Mouse (Mus musculus) forebrain, embryonic 11.5 days (tissue): ENCODE data around the gene Sync. TPM values are rescaled to one million over a fixed set of nuclear protein-coding genes. Genes with fewer than 3 reads are reported as not detected.
A peak's percentile ranks its signal among the peaks of the same experiment; 100 is the strongest.

Source experiments
- ATAC-seq: fragments of 200-750 bp; cut with Nextera tagmentation; replicated peaks from 2 replicates; pipeline ENCODE4 v1.8.0; 2017; ENCODE audit warnings: moderate TSS enrichment; ENCODE audit not compliant: low FRiP score
- DNase-seq: peaks from one replicate; pipeline ENCODE4 v3.0.0-alpha.2; 2017; ENCODE audit warnings: low spot score
- H3K27ac ChIP-seq: fragments of 300-500 bp; sonication (generic); 2 replicates; pipeline ENCODE4 v1.5.1; 2014; ENCODE audit warnings: low read depth, low read length
- H3K27me3 ChIP-seq: fragments of 300-500 bp; sonication (generic); 2 replicates; pipeline ENCODE4 v1.6.1; 2014; ENCODE audit warnings: mild to moderate bottlenecking, low read length, mixed read lengths; ENCODE audit not compliant: control insufficient read depth, insufficient read depth
- H3K36me3 ChIP-seq: fragments of 300-500 bp; sonication (generic); 2 replicates; pipeline ENCODE4 v1.6.1; 2014; ENCODE audit warnings: mild to moderate bottlenecking, low read length, moderate library complexity, mixed read lengths; ENCODE audit not compliant: control insufficient read depth, insufficient read depth
- H3K4me1 ChIP-seq: fragments of 300-500 bp; sonication (generic); replicated peaks from 2 replicates; pipeline ENCODE4 v1.6.1; 2014; ENCODE audit warnings: low read length, mixed read lengths; ENCODE audit not compliant: control insufficient read depth, insufficient read depth
- H3K4me2 ChIP-seq: fragments of 300-500 bp; sonication (generic); 2 replicates; pipeline ENCODE4 v1.6.1; 2014; ENCODE audit warnings: low read depth, mild to moderate bottlenecking, low read length, moderate library complexity, mixed read lengths; ENCODE audit not compliant: severe bottlenecking
- H3K4me3 ChIP-seq: fragments of 300-500 bp; sonication (generic); 2 replicates; pipeline ENCODE4 v1.5.1; 2014; ENCODE audit warnings: low read depth, low read length
- H3K9ac ChIP-seq: fragments of 300-500 bp; sonication (generic); 2 replicates; pipeline ENCODE4 v1.6.1; 2014; ENCODE audit warnings: low read length
- H3K9me3 ChIP-seq: fragments of 300-500 bp; sonication (generic); 2 replicates; pipeline ENCODE4 v1.6.1; 2016; ENCODE audit warnings: low read length, mixed read lengths; ENCODE audit not compliant: control insufficient read depth
- WGBS: fragments of 180-500 bp; shearing (Covaris S2); extraction: QIAGEN DNeasy Blood & Tissue Kit; methylation state at CpG from one replicate; pipeline ENCODE4 v1.1.7; 2014; 5-methylcytosine and 5-hydroxymethylcytosine counted together
- microRNA-seq: library from miRNA; unstranded; fragments of <30 nt; microRNA quantifications from one replicate; pipeline ENCODE4, GENCODE M21; 2016; ENCODE audit not compliant: insufficient number of aligned reads
- polyA plus RNA-seq: library from polyadenylated mRNA; unstranded; fragments of >200 nt; fragmentation: Nextera tagmentation; extraction: Ambion mirVana; gene quantifications from 2 replicates; pipeline ENCODE4 v1.2.1, GENCODE M21; 2014

Gene Sync
- polyA plus RNA-seq, 1 experiment from 2014 or later = 0.57 TPM

DNA sequence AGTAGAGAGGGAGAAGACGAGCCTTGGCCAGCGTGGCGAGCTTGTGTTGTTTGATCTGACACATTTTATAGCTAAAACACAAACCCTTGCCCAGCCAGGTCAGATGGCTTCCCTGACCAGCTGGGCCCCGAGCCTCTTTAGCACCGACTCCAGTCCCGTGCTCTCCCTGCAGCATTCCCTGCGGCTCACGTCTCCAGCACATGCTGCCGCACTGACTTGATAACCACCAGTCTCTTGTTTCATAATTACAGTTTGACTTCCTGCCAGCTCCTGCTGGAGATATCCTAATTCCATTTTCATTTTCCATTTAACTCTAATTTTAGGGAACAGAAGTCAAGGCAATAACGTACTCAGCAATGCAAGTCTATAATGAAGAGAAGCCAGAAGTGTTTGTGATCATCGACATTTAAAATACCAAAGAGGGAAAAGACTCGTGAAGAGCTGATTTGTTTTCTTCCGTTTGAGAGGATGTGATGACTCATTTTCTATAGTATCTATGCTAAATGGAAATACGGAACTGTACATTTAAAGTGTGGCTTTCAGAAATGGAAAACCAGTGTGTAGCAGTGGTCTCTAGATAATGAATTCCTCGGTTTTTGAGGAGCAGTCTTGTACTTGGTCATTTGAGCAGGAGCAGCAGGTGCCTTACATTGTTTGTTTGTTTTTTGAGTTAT, 59.2 kb downstream of the Sync start:
- H3K36me3 ChIP-seq = peaks cover 3% of the 10 kb centered on the region; the same call in 1 of the 2 replicates
- H3K27ac ChIP-seq = no peak overlapping the region
- no peaks in the 10 kb centered on the region for H3K27me3 ChIP-seq
- ATAC-seq (no peak), DNase-seq (no peak)
- no peak overlapping the region for H3K4me2 ChIP-seq
- 93% methylated on average over 15 of the region's 15 CpGs for WGBS
- no peaks in the 10 kb centered on the region for H3K9me3 ChIP-seq
- no peak overlapping the region for H3K9ac ChIP-seq
- H3K4me3 ChIP-seq = no peak overlapping the region
- no peaks in the 10 kb centered on the region for H3K4me1 ChIP-seq

DNA sequence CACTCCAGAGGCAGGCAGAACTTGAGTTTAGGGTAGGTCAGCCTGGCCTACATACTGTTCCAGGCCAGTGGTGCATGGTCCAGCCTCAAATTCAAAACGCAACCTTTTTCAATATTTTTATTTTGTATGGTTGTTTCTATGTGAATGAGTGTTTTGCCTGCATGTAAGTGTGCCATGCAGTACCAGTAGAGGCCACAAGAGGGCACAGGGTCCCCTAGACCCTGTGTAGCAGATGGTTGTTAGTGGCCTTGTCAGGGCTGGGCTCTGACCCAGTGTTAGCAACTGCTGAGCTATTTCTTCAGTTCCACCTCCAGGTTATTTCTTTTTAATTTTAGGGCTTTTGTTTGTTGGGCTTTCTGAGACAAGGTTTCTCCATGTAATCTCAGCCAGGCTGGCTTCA, 63.2 kb downstream of the Sync start:
- Histone ChIP-seq H3K27me3 (no peaks in the 10 kb centered on the region), H3K27ac (no peak overlapping the region), H3K9ac (no peak overlapping the region), H3K4me2 (no peak overlapping the region), H3K4me3 (no peak overlapping the region), H3K36me3 (no peaks in the 10 kb centered on the region; the same call in 1 of the 2 replicates), H3K9me3 (no peaks in the 10 kb centered on the region), H3K4me1 (no peaks in the 10 kb centered on the region)
- ATAC-seq (no peak), DNase-seq (peak; percentile 90)
- WGBS = 11% methylated on average over 1 of the region's 1 CpGs

DNA sequence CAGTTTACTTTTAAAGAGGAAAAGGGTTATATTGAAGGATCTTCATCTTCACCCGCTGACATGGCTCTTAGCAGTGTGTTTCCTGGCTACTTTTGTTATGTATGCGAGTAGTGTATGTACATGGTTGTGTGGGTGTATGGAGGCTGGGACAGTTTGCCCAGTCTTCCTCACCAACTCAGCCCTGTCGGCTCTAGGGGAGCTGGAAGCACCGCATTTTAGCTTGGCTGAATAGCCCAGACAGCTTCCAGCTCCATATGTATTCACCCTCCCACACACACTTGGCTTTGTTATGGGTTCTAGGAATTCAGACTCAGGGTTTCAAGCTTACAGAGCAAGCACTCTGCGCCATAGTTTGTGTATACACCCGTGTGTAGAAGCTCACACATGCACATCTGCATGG, 63.7 kb downstream of the Sync start:
- ATAC-seq = no peak
- no peaks in the 10 kb centered on the region; the same call in 1 of the 2 replicates for H3K36me3 ChIP-seq

DNA sequence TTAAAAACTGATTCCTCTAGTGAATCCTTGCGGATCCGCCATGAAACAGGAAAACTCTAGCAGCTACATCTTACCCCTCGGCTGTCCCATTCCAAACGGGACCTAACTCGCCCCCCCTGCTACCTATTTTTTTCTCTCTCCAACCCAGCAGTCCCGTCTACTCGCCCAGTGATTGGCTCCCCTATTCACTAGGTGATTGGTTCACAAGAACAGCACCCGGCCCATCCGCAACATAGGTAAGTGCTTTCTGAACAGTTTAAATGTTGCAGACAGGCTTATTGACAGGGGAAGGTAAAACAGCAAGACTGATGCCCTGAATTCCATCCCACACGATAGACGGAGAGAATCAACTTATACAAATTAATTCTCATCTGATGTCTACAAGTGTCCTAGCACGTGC, 65.8 kb downstream of the Sync start:
- 91% methylated on average over 12 of the region's 12 CpGs for WGBS
- no peak overlapping the region for H3K4me2 ChIP-seq
- no peaks in the 10 kb centered on the region for H3K4me1 ChIP-seq
- H3K27ac ChIP-seq = no peak overlapping the region
- H3K36me3 ChIP-seq = no peaks in the 10 kb centered on the region
- H3K9me3 ChIP-seq = no peaks in the 10 kb centered on the region
- no peak for DNase-seq
- ATAC-seq = no peak
- H3K4me3 ChIP-seq = no peak overlapping the region
- H3K27me3 ChIP-seq = no peaks in the 10 kb centered on the region
- H3K9ac ChIP-seq = no peak overlapping the region

More for the DNA sequence above, 63.7 kb downstream of the Sync start:
- no peak for DNase-seq
- Histone ChIP-seq H3K4me1 (no peaks in the 10 kb centered on the region), H3K4me2 (no peak overlapping the region), H3K27me3 (no peaks in the 10 kb centered on the region), H3K9me3 (no peaks in the 10 kb centered on the region), H3K27ac (no peak overlapping the region), H3K9ac (no peak overlapping the region), H3K4me3 (no peak overlapping the region)
- 77% methylated on average over 6 of the region's 6 CpGs for WGBS

DNA sequence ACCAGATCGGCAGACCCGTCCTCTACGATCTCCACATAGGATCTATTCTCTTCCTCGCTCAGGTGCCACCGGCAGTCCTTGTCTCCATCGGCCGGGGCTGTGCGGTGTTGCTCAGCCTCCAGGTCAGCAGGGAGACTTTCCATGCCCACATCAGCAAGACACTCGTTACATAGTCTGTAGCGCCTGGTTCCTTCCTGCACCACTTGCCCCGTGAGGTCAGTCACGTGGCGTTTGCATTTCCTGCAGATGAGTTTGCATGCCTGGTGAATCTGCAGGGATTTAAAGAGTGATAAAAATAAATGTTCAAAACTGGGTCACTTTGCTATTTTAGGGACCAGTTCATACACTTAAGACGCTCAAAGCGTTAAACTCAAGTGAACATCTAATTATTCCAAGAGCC, 66.8 kb downstream of the Sync start:
- no peaks in the 10 kb centered on the region for H3K4me1 ChIP-seq
- 89% methylated on average over 15 of the region's 15 CpGs for WGBS
- H3K27me3 ChIP-seq = no peaks in the 10 kb centered on the region
- ATAC-seq = no peak
- no peak overlapping the region for H3K9ac ChIP-seq
- H3K36me3 ChIP-seq = no peaks in the 10 kb centered on the region
- no peak overlapping the region for H3K4me3 ChIP-seq
- no peak overlapping the region for H3K27ac ChIP-seq
- H3K4me2 ChIP-seq = no peak overlapping the region
- no peak for DNase-seq
- H3K9me3 ChIP-seq = no peaks in the 10 kb centered on the region

DNA sequence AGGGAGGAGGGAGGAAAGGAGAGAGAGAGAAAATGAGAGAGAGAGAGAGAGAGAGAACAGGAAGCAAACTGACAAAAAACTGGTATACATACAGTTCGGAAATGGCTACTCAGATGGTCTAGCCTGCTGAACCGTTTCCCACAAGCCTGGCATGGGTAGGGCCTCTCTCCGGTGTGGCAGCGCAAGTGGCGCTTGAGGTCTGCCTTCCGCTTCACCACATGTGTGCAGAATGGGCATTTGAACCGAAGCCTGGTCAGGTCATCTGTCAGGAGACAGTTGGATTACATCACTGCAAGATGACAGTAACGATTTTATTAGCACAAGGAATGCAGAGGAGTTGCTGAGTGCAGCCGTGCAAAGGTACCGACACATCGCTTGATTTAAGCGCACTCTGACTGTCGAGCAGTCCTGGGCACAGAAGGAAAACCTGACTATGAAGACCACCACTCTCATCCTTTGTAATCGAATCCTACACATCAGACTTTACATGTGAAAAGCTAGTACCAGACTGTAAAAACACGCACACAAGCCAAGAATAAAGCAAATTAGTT, 70.3 kb downstream of the Sync start:
- Histone ChIP-seq H3K4me2 (no peak overlapping the region), H3K4me3 (no peak overlapping the region), H3K4me1 (no peaks in the 10 kb centered on the region), H3K27me3 (no peaks in the 10 kb centered on the region), H3K9ac (no peak overlapping the region), H3K9me3 (no peaks in the 10 kb centered on the region), H3K36me3 (no peaks in the 10 kb centered on the region), H3K27ac (no peak overlapping the region)
- DNase-seq (no peak), ATAC-seq (no peak)
- WGBS = 93% methylated on average over 15 of the region's 15 CpGs

Small RNA genes within 50 kb of the gene (microRNA-seq; reads per million reads assigned to microRNA genes)
- gene Gm22994 = not detected

Other genes starting within 250 kb of the Sync start
- gene Rnf19b, start 229.3 kb upstream of the Sync start, polyA plus RNA-seq = 10.1 and 12.2 TPM in 2 replicates
- 1.5 and 2.0 TPM in 2 replicates for gene Tmem54, start 182.1 kb upstream of the Sync start, polyA plus RNA-seq
- gene Hpca, start 165.6 kb upstream of the Sync start, polyA plus RNA-seq = 0.87 and 1.2 TPM in 2 replicates
- gene Fndc5, start 150.6 kb upstream of the Sync start, polyA plus RNA-seq = 0.63 and 1.4 TPM in 2 replicates
- gene S100pbp, start 97.9 kb upstream of the Sync start, polyA plus RNA-seq = 25.4 and 30.7 TPM in 2 replicates
- 113 and 118 TPM in 2 replicates for gene Yars, start 97.9 kb upstream of the Sync start, polyA plus RNA-seq
- gene C77080, start 26.2 kb upstream of the Sync start, polyA plus RNA-seq = 4.7 and 4.8 TPM in 2 replicates
- gene Rbbp4, start 47.8 kb downstream of the Sync start, polyA plus RNA-seq = 508 and 555 TPM in 2 replicates
- gene Zbtb8os, start 48.1 kb downstream of the Sync start, polyA plus RNA-seq = 44.9 and 46.2 TPM in 2 replicates
- 8.3 TPM in 2 replicates for gene Zbtb8a, start 90.5 kb downstream of the Sync start, polyA plus RNA-seq
- 1.6 and 1.8 TPM in 2 replicates for gene Zbtb8b, start 153.2 kb downstream of the Sync start, polyA plus RNA-seq
- 24.9 and 25.3 TPM in 2 replicates for gene Bsdc1, start 174.0 kb downstream of the Sync start, polyA plus RNA-seq
- gene Tssk3, start 203.4 kb downstream of the Sync start, polyA plus RNA-seq = not detected in 2 replicates
- gene Fam229a, start 203.6 kb downstream of the Sync start, polyA plus RNA-seq = not detected in 2 replicates
- 1,728 and 1,922 TPM in 2 replicates for gene Marcksl1, start 226.0 kb downstream of the Sync start, polyA plus RNA-seq